Mouse (Mus musculus) adrenal gland, postnatal 4 days (tissue): ENCODE measurements around the gene Wdr83. TPM values are rescaled to one million over a fixed set of nuclear protein-coding genes. Genes with fewer than 3 reads are reported as not detected.
"Not testable (repeated sequence)": the region's sequence is repeated elsewhere in the genome, so short reads cannot be mapped to it uniquely, and the experiment has no call there.

ENCODE experiments used
- DNase-seq, 2 experiments: peaks; one replicate each; pipeline ENCODE4 v3.0.0; 2021 to 2022; ENCODE audit warnings: low spot score in 2 of 2, mixed read lengths in 2 of 2
- long read RNA-seq, 2 experiments: library from polyadenylated mRNA; stranded (forward); transcript quantifications; one replicate each; pipeline ENCODE4 v2.0.0; 2021
- total RNA-seq, 2 experiments: library from RNA; stranded (reverse); gene quantifications; 2 replicates each; pipeline ENCODE4 v1.2.3; 2021

Gene Wdr83
- total RNA-seq, result 10 to 100 TPM; 31.2 to 33.8 TPM
- long read RNA-seq, experiment 1, transcript Wdr83-201 (9 exons, 1,238 nt), result major isoform, 13 of 23 reads
- long read RNA-seq, experiment 1, partial matches to known transcripts, result 5 of 23 reads
- long read RNA-seq, experiment 1, other reads (novel, unspliced or antisense), result 2 of 23 reads
- long read RNA-seq, experiment 2, transcript Wdr83-202 (8 exons, 1,406 nt), result minor isoform, 6 of 41 reads
- long read RNA-seq, experiment 2, transcript Wdr83-201 (9 exons, 1,238 nt), result major isoform, 22 of 41 reads
- long read RNA-seq, experiment 2, partial matches to known transcripts, result 3 of 41 reads
- long read RNA-seq, experiment 2, other reads (novel, unspliced or antisense), result 7 of 41 reads

DNA sequence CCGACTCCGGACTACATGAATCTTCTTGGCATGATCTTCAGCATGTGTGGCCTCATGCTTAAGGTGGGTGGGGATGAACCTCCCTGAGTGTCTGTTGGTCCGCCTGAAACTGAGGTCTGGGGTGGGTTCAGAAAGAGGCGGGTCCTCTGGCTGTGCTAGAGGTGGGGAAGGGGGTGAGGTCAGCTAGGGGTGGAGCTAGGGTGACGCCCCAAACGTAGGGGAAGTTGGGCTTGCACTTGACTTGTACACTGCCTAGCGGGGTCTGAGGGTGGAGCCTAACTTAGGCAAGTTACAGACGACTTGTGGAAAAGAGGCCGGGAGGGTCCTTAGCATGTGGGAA lies at the start of gene Wdr83:
Wdr83 (minus strand) TSS at position 91 of the 340 bp plus-strand sequence.
- DNase-seq, result no peak

DNA sequence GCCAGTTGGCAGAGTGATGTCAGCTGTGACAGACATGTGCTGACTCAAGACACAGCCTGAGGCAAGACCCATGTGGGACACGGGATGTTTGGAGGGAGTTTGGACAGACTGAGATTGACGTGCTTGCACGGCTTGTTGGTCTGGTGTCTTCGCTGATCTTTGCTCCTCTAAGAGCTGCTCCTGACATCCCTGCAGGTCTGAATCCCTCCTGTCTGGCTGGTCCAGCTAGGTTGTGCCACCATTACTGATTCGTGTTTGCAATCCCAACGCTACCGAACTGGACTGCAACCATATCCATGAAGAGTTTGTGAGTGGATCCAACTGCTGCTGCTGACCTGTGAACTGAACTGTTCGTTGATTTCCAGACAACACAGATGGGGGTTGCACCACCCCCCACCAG lies 42.6 kb upstream of the Wdr83 start:
- no peak for DNase-seq

DNA sequence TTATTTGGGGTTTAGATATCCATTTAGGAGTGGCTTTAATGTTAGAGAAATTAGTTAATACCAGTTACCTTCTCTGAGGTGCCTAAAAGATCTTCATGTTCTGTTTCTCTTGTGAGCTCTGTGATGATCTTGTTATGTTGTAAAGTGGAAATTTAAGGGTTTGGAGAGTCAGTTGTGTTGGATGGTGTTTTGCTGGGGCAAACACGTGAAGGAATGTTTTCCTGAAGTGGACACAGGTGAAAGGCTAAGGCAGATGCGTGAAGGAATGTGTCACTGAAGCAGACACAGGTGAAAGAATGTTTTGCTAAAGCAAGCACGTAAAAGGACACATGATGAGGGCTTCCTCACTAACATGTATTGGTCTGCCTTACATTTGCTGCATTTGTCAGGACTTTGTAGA lies 41.9 kb upstream of the Wdr83 start, which contains the start of gene Zfp791:
Zfp791 (minus strand) TSS at position 101 of the 400 bp plus-strand sequence.
- DNase-seq, result no peak

- DNase-seq, result not testable (repeated sequence)
Observed at GRCm38 (mm10) chr8:85120251-85120650, 39.1 kb upstream of the Wdr83 start.

DNA sequence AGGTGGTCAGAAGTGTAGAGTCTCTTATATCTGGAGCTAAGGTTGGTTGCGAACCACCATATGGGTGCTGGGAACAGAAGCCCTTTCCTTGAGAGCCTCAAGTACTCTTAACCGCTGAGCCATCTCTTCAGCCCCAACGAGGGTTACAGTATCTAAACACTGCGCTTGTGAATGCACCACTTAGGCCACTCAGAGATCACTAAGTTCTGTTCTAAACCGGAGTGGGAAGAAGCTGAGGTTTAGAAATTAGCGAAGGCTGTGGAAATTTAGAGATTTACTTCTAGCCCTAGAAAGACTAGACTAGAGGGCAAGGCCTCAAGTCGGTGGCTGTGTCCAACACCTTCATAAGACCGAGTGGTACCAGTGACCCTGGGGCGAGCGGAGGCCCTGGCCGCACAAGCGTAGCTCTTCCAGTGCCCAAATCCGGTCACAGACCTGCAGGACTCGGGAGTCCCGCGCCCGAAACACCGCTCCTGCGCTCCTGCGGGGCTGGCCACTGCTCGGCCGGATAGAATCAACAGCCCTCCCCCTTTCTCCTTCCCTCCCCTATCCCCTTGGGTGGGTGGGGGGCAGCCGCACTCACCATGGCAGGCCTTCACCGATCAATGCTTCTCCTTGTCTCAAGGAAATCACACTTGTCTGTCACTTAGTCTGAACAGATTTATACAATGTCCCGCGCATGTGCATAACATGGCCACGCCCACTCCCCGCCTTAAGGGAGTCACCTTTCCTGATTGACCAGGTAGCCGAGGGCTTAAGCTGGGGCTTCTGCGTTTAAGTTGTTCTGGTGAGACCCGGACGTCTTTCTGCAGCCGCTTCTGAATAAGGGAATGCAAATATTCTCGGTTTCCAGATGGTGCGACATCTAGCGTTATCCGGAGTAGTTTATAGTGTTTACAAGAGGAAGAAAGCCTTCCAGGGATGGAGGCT lies 38.2 kb upstream of the Wdr83 start:
- DNase-seq, result peak; percentile 31 to 65

- no peak for DNase-seq
Observed at GRCm38 (mm10) chr8:85116984-85117383, 35.9 kb upstream of the Wdr83 start.

DNA sequence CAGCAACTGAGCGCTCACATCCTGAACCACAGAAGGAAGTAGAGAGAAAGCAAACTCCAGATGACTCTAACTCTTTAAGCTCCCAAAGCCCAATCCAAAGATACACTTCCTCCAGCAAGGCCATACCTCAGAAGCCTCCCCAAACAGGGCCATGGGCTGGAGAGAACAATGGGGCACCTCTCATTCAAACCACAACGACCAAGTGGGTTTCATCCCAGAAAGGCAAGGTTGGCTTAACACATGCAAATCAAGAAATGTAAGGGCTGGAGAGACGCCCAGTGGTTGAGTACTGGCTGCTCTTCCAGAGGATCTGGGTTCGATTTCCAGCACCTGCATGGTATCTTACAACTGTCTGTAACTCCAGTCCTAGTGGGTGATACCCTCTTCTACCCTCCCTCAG lies 34.4 kb upstream of the Wdr83 start:
- DNase-seq, result no peak

DNA sequence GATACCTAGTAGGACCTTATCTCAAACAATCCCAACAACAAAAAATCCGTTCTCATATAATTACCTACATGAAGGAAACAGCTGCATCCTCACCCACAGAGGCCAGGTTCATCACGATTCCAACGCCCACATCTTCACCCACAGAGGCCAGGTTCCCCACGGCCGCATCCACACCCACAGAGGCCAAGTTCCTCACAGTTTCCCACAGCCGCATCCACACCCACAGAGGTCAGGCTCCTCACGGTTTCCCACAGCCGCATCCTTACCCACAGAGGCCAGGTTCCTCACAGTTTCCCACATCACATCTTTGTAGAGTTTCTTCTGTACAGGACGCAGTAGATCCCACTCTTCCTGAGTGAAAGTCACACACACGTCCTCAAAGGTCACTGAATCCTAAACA lies 32.1 kb upstream of the Wdr83 start:
- no peak for DNase-seq

- no peak for DNase-seq
Observed at GRCm38 (mm10) chr8:85100076-85100665, 19.1 kb upstream of the Wdr83 start.

DNA sequence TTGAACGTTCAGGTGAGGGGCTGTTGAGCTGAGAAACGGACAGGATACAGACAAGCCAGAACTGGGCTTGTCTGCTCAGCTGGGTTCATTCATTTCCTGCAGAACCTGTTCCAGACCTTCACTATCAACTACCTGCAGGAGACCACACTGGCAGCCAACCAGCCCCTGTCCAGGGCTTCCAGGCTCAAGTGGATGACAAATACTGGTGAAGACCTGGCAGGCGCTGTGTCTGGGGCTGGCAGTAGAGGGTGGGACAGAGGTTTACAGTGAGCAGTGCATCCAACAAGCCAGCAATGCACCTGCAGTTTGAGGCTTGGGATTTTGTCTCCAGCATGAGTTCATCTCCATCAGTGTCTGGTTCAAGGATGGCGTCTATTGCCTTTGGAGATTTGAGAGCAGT lies 15.7 kb upstream of the Wdr83 start:
- DNase-seq, result no peak

DNA sequence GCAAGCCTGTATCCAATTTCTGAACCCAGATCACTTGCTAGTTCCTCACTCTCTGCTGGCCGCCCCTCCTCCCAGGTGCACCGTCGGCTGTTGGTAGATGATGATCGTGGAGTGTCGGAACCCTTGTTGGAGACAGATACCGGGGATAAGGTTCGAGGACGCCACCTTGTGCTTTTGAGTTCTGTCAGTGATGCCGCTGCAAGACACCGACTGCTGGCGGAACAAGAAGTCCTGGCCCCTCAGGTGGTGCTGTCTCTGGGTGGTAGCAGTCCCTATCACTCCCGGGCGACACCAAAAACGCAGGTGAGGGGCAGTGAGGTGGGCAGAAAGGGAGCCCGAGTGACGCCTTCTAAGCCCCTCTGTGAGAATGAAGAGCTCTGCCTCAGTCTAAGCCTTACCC lies 15.1 kb upstream of the Wdr83 start:
- DNase-seq, result no peak

DNA sequence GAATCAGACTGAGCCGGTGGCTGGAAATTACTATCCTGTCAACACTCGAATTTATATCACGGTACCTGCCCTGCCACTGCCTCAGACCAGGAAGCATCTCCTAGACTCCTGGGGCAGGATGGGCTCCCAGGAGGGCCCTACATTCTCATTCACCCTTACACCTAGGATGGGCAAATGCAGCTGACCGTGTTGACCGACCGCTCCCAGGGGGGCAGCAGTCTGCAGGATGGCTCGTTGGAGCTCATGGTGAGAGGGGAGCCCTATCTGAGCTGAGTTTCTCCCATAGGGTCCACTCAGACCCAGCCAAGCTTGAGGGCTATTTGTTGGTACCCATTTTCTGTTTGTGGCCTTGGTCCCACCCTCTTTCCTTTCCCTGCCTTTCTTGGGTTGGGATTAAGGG lies 14.5 kb upstream of the Wdr83 start:
- DNase-seq, result no peak

DNA sequence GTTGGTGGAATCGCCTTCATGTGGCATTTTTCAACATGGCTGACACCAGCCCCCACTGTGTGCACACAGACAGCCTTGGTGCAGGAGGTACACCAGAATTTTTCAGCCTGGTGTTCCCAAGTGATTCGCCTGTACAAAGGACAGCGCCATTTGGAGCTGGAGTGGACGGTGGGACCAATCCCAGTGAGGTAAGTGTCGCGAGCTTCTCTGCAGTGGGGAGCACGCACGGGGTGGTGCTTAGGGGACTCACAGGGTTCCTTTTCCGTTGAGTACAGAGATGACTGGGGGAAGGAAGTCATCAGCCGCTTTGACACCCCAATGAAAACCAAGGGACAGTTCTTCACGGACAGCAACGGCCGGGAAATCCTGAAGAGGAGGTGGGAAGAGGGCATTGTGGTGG lies 13.9 kb upstream of the Wdr83 start:
- DNase-seq, result no peak

- no peak for DNase-seq
Observed at GRCm38 (mm10) chr8:85091526-85092090, 10.5 kb upstream of the Wdr83 start.

DNA sequence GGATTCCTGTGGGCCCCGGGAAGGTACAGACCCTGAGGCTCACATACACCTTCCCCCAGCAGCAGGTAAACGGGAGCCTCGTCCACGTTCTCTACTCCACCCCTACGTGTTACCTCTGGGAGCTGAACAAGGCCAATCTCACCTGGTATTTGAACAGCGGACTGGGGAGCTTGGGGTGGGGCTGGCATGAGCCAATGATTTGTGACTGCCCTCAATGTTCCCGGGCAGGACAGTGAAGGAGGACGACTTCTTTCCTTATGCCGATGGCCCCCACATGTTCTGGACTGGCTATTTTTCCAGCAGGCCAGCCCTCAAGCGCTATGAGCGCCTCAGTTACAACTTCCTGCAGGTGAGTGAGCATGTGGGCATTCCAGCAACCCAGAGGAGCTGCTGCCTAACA lies 9.8 kb upstream of the Wdr83 start:
- no peak for DNase-seq

GRCm38 (mm10) chr8:85088771-85089170 lies 7.7 kb upstream of the Wdr83 start:
- DNase-seq, result no peak

DNA sequence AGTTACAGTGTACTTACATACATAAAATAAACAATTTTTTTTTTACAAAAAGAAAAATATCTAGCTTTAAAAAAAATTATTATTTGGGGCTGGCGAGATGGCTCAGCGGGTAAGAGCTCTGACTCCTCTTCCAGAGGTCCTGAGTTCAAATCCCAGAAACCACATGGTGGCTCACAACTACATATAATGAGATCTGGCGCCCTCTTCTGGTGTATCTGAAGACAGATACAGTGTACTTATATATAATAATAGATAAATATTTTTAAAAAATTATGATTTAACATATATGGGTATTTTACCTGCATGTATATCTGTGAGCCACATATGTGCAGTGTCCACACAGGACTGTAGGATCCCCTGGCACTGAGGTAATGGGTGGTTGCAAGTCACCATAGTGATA lies 5.1 kb upstream of the Wdr83 start:
- DNase-seq, result no peak

- DNase-seq, result no peak
Observed at GRCm38 (mm10) chr8:85084633-85085032, 3.5 kb upstream of the Wdr83 start.

DNA sequence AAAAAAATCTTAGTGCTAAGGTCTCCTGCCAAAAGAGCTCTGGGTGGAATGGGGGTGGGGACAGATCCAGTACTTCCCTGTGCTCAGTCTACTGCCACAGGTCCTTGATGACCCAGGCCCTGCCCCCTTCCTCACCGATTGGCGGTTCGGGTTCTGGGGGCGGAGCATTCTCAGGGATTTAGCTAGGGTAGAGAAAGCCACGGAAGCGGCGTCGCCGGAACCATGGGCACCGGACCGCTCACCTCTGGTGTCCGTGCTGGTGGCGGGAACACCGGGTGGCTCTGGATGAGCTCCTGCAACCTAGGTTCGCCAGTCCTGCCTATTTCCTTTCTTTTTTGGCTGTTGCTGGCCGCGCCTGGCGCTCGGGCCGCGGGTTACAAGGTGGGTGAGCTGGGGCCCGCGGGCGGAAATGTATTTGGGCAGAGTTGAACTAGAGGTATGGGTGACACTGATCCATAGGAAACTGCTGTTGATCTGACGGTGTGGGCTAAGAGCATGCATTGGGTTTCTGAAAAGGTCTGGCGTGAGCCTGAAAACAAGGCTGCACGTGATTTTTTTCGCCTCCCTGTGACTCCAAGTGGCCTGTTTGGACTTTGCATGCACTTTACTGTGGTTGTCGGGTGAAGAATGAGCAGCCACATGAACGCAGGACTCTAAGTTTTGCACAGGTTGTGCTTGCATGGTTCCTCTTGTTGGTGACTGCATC lies 2.2 kb upstream of the Wdr83 start, which contains the start of gene Man2b1:
Man2b1 (plus strand) TSS at position 163 of the 706 bp plus-strand sequence.
- peak; percentile 63 to 84 for DNase-seq

- DNase-seq, result not testable (repeated sequence)
Observed at GRCm38 (mm10) chr8:85082169-85082568, 1.1 kb upstream of the Wdr83 start.
